Mouse (Mus musculus) ES-Bruce4 (cell line): ENCODE measurements around the gene Fbxl7.

Experiments
- CTCF ChIP-seq: IDR thresholded peaks from one replicate; pipeline ENCODE4 v1.8.1; 2011; ENCODE audit warnings: low read depth, low read length
- POLR2A ChIP-seq: IDR thresholded peaks from one replicate; pipeline ENCODE4 v1.8.1; 2011; ENCODE audit warnings: low read length; ENCODE audit not compliant: insufficient read depth

GRCm38 (mm10) chr15:26885979-26886378, 9.4 kb downstream of the Fbxl7 start:
- TF ChIP-seq CTCF (no peak), POLR2A (no peak)
